Mouse (Mus musculus): ENCODE data around the gene Gabrb1. TPM values are rescaled to one million over a fixed set of nuclear protein-coding genes. Genes with fewer than 3 reads are reported as not detected.

Gene Gabrb1
- polyA plus RNA-seq, 1 experiment from 2014 or later = 0.89 TPM

GRCm38 (mm10) chr5:71747411-71747810 is 89.5 kb downstream of the Gabrb1 start:
- no peak for ATAC-seq (ENCODE audit: insufficient number of reproducible peaks, insufficient read depth, low FRiP score, low read depth)
- no peaks in the 10 kb centered on the region for H3K27me3 ChIP-seq (ENCODE audit: control insufficient read depth, insufficient read depth, low read length)
- no peaks in the 10 kb centered on the region for H3K9me3 ChIP-seq (ENCODE audit: control insufficient read depth, low read length)
- H3K9ac ChIP-seq (ENCODE audit: low read length) = no peak overlapping the region
- WGBS = 76% methylated on average over 2 of the region's 2 CpGs
- no peak overlapping the region for H3K4me3 ChIP-seq (ENCODE audit: control insufficient read depth in 1 of 2, insufficient read depth in 1 of 2, low read depth in 1 of 2, low read length in 2 of 2)
- H3K36me3 ChIP-seq (ENCODE audit: control insufficient read depth, insufficient read depth, low read length) = no peaks in the 10 kb centered on the region
- no peaks in the 10 kb centered on the region for H3K4me1 ChIP-seq (ENCODE audit: control insufficient read depth in 2 of 2, insufficient read depth in 2 of 2, low read length in 2 of 2)
- no peak overlapping the region for H3K4me2 ChIP-seq (ENCODE audit: low read length)
- no peak overlapping the region for H3K27ac ChIP-seq (replicated peaks in 1 of 2; ENCODE audit: control insufficient read depth in 1 of 2, insufficient read depth in 1 of 2, low read depth in 2 of 2, low read length in 2 of 2)

- Histone ChIP-seq H3K4me2 (ENCODE audit: low read length) (no peak overlapping the region), H3K27me3 (ENCODE audit: control insufficient read depth, insufficient read depth, low read length) (no peaks in the 10 kb centered on the region), H3K4me3 (ENCODE audit: control insufficient read depth in 1 of 2, insufficient read depth in 1 of 2, low read depth in 1 of 2, low read length in 2 of 2) (no peak overlapping the region), H3K36me3 (ENCODE audit: control insufficient read depth, insufficient read depth, low read length) (no peaks in the 10 kb centered on the region), H3K9me3 (ENCODE audit: control insufficient read depth, low read length) (no peaks in the 10 kb centered on the region), H3K27ac (replicated peaks in 1 of 2; ENCODE audit: control insufficient read depth in 1 of 2, insufficient read depth in 1 of 2, low read depth in 2 of 2, low read length in 2 of 2) (no peak overlapping the region), H3K4me1 (ENCODE audit: control insufficient read depth in 2 of 2, insufficient read depth in 2 of 2, low read length in 2 of 2) (no peaks in the 10 kb centered on the region), H3K9ac (ENCODE audit: low read length) (no peak overlapping the region)
- ATAC-seq (ENCODE audit: insufficient number of reproducible peaks, insufficient read depth, low FRiP score, low read depth) = no peak
- 81% methylated on average over 5 of the region's 5 CpGs for WGBS
Observed at GRCm38 (mm10) chr5:71753966-71754365, 96.1 kb downstream of the Gabrb1 start.

GRCm38 (mm10) chr5:71761105-71761504 is 103.2 kb downstream of the Gabrb1 start:
- no peak overlapping the region for H3K27ac ChIP-seq (replicated peaks in 1 of 2; ENCODE audit: control insufficient read depth in 1 of 2, insufficient read depth in 1 of 2, low read depth in 2 of 2, low read length in 2 of 2)
- H3K4me2 ChIP-seq (ENCODE audit: low read length) = no peak overlapping the region
- H3K4me1 ChIP-seq (ENCODE audit: control insufficient read depth in 2 of 2, insufficient read depth in 2 of 2, low read length in 2 of 2) = no peaks in the 10 kb centered on the region
- no peaks in the 10 kb centered on the region for H3K36me3 ChIP-seq (ENCODE audit: control insufficient read depth, insufficient read depth, low read length)
- 84% methylated on average over 6 of the region's 6 CpGs for WGBS
- H3K4me3 ChIP-seq (ENCODE audit: control insufficient read depth in 1 of 2, insufficient read depth in 1 of 2, low read depth in 1 of 2, low read length in 2 of 2) = no peak overlapping the region
- no peaks in the 10 kb centered on the region for H3K9me3 ChIP-seq (ENCODE audit: control insufficient read depth, low read length)
- H3K9ac ChIP-seq (ENCODE audit: low read length) = no peak overlapping the region
- no peak for ATAC-seq (ENCODE audit: insufficient number of reproducible peaks, insufficient read depth, low FRiP score, low read depth)
- no peaks in the 10 kb centered on the region for H3K27me3 ChIP-seq (ENCODE audit: control insufficient read depth, insufficient read depth, low read length)

- no peaks in the 10 kb centered on the region for H3K4me1 ChIP-seq (ENCODE audit: control insufficient read depth in 2 of 2, insufficient read depth in 2 of 2, low read length in 2 of 2)
- H3K4me3 ChIP-seq (ENCODE audit: control insufficient read depth in 1 of 2, insufficient read depth in 1 of 2, low read depth in 1 of 2, low read length in 2 of 2) = no peak overlapping the region
- H3K4me2 ChIP-seq (ENCODE audit: low read length) = no peak overlapping the region
- H3K36me3 ChIP-seq (ENCODE audit: control insufficient read depth, insufficient read depth, low read length) = no peaks in the 10 kb centered on the region
- no peak for ATAC-seq (ENCODE audit: insufficient number of reproducible peaks, insufficient read depth, low FRiP score, low read depth)
- H3K27me3 ChIP-seq (ENCODE audit: control insufficient read depth, insufficient read depth, low read length) = no peaks in the 10 kb centered on the region
- no peaks in the 10 kb centered on the region for H3K9me3 ChIP-seq (ENCODE audit: control insufficient read depth, low read length)
- WGBS = 53% methylated on average over 2 of the region's 2 CpGs
- no peak overlapping the region for H3K9ac ChIP-seq (ENCODE audit: low read length)
- H3K27ac ChIP-seq (replicated peaks in 1 of 2; ENCODE audit: control insufficient read depth in 1 of 2, insufficient read depth in 1 of 2, low read depth in 2 of 2, low read length in 2 of 2) = no peak overlapping the region
Observed at GRCm38 (mm10) chr5:71781514-71782179, 123.7 kb downstream of the Gabrb1 start.

- Histone ChIP-seq H3K4me1 (ENCODE audit: control insufficient read depth in 2 of 2, insufficient read depth in 2 of 2, low read length in 2 of 2) (no peaks in the 10 kb centered on the region), H3K4me2 (ENCODE audit: low read length) (no peak overlapping the region), H3K36me3 (ENCODE audit: control insufficient read depth, insufficient read depth, low read length) (no peaks in the 10 kb centered on the region), H3K27ac (replicated peaks in 1 of 2; ENCODE audit: control insufficient read depth in 1 of 2, insufficient read depth in 1 of 2, low read depth in 2 of 2, low read length in 2 of 2) (no peak overlapping the region), H3K9ac (ENCODE audit: low read length) (no peak overlapping the region), H3K27me3 (ENCODE audit: control insufficient read depth, insufficient read depth, low read length) (no peaks in the 10 kb centered on the region), H3K9me3 (ENCODE audit: control insufficient read depth, low read length) (no peaks in the 10 kb centered on the region), H3K4me3 (ENCODE audit: control insufficient read depth in 1 of 2, insufficient read depth in 1 of 2, low read depth in 1 of 2, low read length in 2 of 2) (no peak overlapping the region)
- no peak for ATAC-seq (ENCODE audit: insufficient number of reproducible peaks, insufficient read depth, low FRiP score, low read depth)
- 11% methylated on average over 1 of the region's 1 CpGs for WGBS
Observed at GRCm38 (mm10) chr5:71822862-71823261, 164.9 kb downstream of the Gabrb1 start.

- H3K9me3 ChIP-seq (ENCODE audit: control insufficient read depth, low read length) = no peaks in the 10 kb centered on the region
- H3K9ac ChIP-seq (ENCODE audit: low read length) = no peak overlapping the region
- no peaks in the 10 kb centered on the region for H3K27me3 ChIP-seq (ENCODE audit: control insufficient read depth, insufficient read depth, low read length)
- no peak overlapping the region for H3K4me3 ChIP-seq (ENCODE audit: control insufficient read depth in 1 of 2, insufficient read depth in 1 of 2, low read depth in 1 of 2, low read length in 2 of 2)
- no peaks in the 10 kb centered on the region for H3K4me1 ChIP-seq (ENCODE audit: control insufficient read depth in 2 of 2, insufficient read depth in 2 of 2, low read length in 2 of 2)
- no peaks in the 10 kb centered on the region for H3K36me3 ChIP-seq (ENCODE audit: control insufficient read depth, insufficient read depth, low read length)
- no peak overlapping the region for H3K4me2 ChIP-seq (ENCODE audit: low read length)
- ATAC-seq (ENCODE audit: insufficient number of reproducible peaks, insufficient read depth, low FRiP score, low read depth) = no peak
- no peak overlapping the region for H3K27ac ChIP-seq (replicated peaks in 1 of 2; ENCODE audit: control insufficient read depth in 1 of 2, insufficient read depth in 1 of 2, low read depth in 2 of 2, low read length in 2 of 2)
Observed at GRCm38 (mm10) chr5:71828342-71828741, 170.4 kb downstream of the Gabrb1 start.

- Histone ChIP-seq H3K9ac (ENCODE audit: low read length) (no peak overlapping the region), H3K36me3 (ENCODE audit: control insufficient read depth, insufficient read depth, low read length) (no peaks in the 10 kb centered on the region), H3K9me3 (ENCODE audit: control insufficient read depth, low read length) (no peaks in the 10 kb centered on the region), H3K27ac (replicated peaks in 1 of 2; ENCODE audit: control insufficient read depth in 1 of 2, insufficient read depth in 1 of 2, low read depth in 2 of 2, low read length in 2 of 2) (no peak overlapping the region), H3K27me3 (ENCODE audit: control insufficient read depth, insufficient read depth, low read length) (no peaks in the 10 kb centered on the region), H3K4me2 (ENCODE audit: low read length) (no peak overlapping the region), H3K4me1 (ENCODE audit: control insufficient read depth in 2 of 2, insufficient read depth in 2 of 2, low read length in 2 of 2) (no peaks in the 10 kb centered on the region), H3K4me3 (ENCODE audit: control insufficient read depth in 1 of 2, insufficient read depth in 1 of 2, low read depth in 1 of 2, low read length in 2 of 2) (no peak overlapping the region)
- 55% methylated on average over 1 of the region's 1 CpGs for WGBS
- no peak for ATAC-seq (ENCODE audit: insufficient number of reproducible peaks, insufficient read depth, low FRiP score, low read depth)
Observed at GRCm38 (mm10) chr5:71828996-71829395, 171.1 kb downstream of the Gabrb1 start.

- H3K27ac ChIP-seq (replicated peaks in 1 of 2; ENCODE audit: control insufficient read depth in 1 of 2, insufficient read depth in 1 of 2, low read depth in 2 of 2, low read length in 2 of 2) = no peak overlapping the region
- no peak overlapping the region for H3K9ac ChIP-seq (ENCODE audit: low read length)
- no peaks in the 10 kb centered on the region for H3K27me3 ChIP-seq (ENCODE audit: control insufficient read depth, insufficient read depth, low read length)
- no peak overlapping the region for H3K4me2 ChIP-seq (ENCODE audit: low read length)
- no peak overlapping the region for H3K4me3 ChIP-seq (ENCODE audit: control insufficient read depth in 1 of 2, insufficient read depth in 1 of 2, low read depth in 1 of 2, low read length in 2 of 2)
- H3K36me3 ChIP-seq (ENCODE audit: control insufficient read depth, insufficient read depth, low read length) = no peaks in the 10 kb centered on the region
- H3K4me1 ChIP-seq (ENCODE audit: control insufficient read depth in 2 of 2, insufficient read depth in 2 of 2, low read length in 2 of 2) = no peaks in the 10 kb centered on the region
- ATAC-seq (ENCODE audit: insufficient number of reproducible peaks, insufficient read depth, low FRiP score, low read depth) = no peak
- H3K9me3 ChIP-seq (ENCODE audit: control insufficient read depth, low read length) = no peaks in the 10 kb centered on the region
- WGBS = 68% methylated on average over 2 of the region's 2 CpGs
Observed at GRCm38 (mm10) chr5:71830342-71830741, 172.4 kb downstream of the Gabrb1 start.
